Mouse (Mus musculus) kidney, postnatal 14 days (tissue): Measurements from ENCODE around the gene Lrrc10.
A peak's percentile ranks its signal among the peaks of the same experiment; 100 is the strongest.
"Not testable (repeated sequence)": the region's sequence is repeated elsewhere in the genome, so short reads cannot be mapped to it uniquely, and the experiment has no call there.

Experiments used
- DNase-seq: peaks from one replicate; pipeline ENCODE4 v3.0.0; 2022; ENCODE audit warnings: mixed read lengths

The Lrrc10 gene

GRCm38 (mm10) chr10:117045175-117046056 lies at the start of gene Lrrc10:
Lrrc10 (plus strand) TSS chr10:117045341.
- no peak for DNase-seq

GRCm38 (mm10) chr10:116995584-116996235 lies 49.4 kb upstream of the Lrrc10 start:
- DNase-seq, result no peak

GRCm38 (mm10) chr10:116996236-116996600 lies 48.9 kb upstream of the Lrrc10 start:
- DNase-seq, result peak; percentile 59

- DNase-seq, result no peak
Measured at GRCm38 (mm10) chr10:116998716-116999455, 46.3 kb upstream of the Lrrc10 start.

GRCm38 (mm10) chr10:117000975-117001374 lies 44.2 kb upstream of the Lrrc10 start:
- DNase-seq, result no peak

GRCm38 (mm10) chr10:117004695-117005094 lies 40.4 kb upstream of the Lrrc10 start:
- no peak for DNase-seq

GRCm38 (mm10) chr10:117005707-117006464 lies 39.3 kb upstream of the Lrrc10 start:
- no peak for DNase-seq

GRCm38 (mm10) chr10:117009691-117010090 lies 35.5 kb upstream of the Lrrc10 start:
- DNase-seq, result no peak

- DNase-seq, result no peak
Measured at GRCm38 (mm10) chr10:117011047-117011446, 34.1 kb upstream of the Lrrc10 start.

GRCm38 (mm10) chr10:117013689-117014390 lies 31.3 kb upstream of the Lrrc10 start:
- no peak for DNase-seq

GRCm38 (mm10) chr10:117014565-117014964 lies 30.6 kb upstream of the Lrrc10 start:
- DNase-seq, result no peak

- DNase-seq, result no peak
Measured at GRCm38 (mm10) chr10:117018281-117018840, 26.8 kb upstream of the Lrrc10 start.

GRCm38 (mm10) chr10:117021020-117021754 lies 24.0 kb upstream of the Lrrc10 start:
- peak; percentile 58 for DNase-seq

GRCm38 (mm10) chr10:117023693-117024092 lies 21.4 kb upstream of the Lrrc10 start:
- DNase-seq, result no peak

GRCm38 (mm10) chr10:117025776-117026175 lies 19.4 kb upstream of the Lrrc10 start:
- not testable (repeated sequence) for DNase-seq

- DNase-seq, result no peak
Measured at GRCm38 (mm10) chr10:117026176-117026575, 19.0 kb upstream of the Lrrc10 start.

GRCm38 (mm10) chr10:117031160-117031559 lies 14.0 kb upstream of the Lrrc10 start:
- DNase-seq, result no peak

- DNase-seq, result peak; percentile 86
Measured at GRCm38 (mm10) chr10:117033785-117034184, 11.4 kb upstream of the Lrrc10 start.

GRCm38 (mm10) chr10:117040355-117040754 lies 4.8 kb upstream of the Lrrc10 start:
- DNase-seq, result no peak

GRCm38 (mm10) chr10:117042295-117042694 lies 2.8 kb upstream of the Lrrc10 start:
- no peak for DNase-seq
